Mouse (Mus musculus): ENCODE data around the gene Dcpp2. TPM values are rescaled to one million over a fixed set of nuclear protein-coding genes. Genes with fewer than 3 reads are reported as not detected.
"Not testable (repeated sequence)": the region's sequence is repeated elsewhere in the genome, so short reads cannot be mapped to it uniquely, and the experiment has no call there.

The Dcpp2 gene
- total RNA-seq, 2 experiments from 2014 or later = not detected

GRCm38 (mm10) chr17:23931157-23931556 is 50.5 kb downstream of the Dcpp2 start:
- no peak for DNase-seq

- no peak for DNase-seq
Observed at GRCm38 (mm10) chr17:23941372-23941771, 60.7 kb downstream of the Dcpp2 start, which contains the start of gene Sbp. Sbp (plus strand) TSS chr17:23941672.

- not testable (repeated sequence) for DNase-seq
Observed at GRCm38 (mm10) chr17:23947486-23947885, 66.8 kb downstream of the Dcpp2 start.

- no peak for DNase-seq
Observed at GRCm38 (mm10) chr17:23949068-23949467, 68.4 kb downstream of the Dcpp2 start.

Other genes starting within 250 kb of the Dcpp2 start
- under 1 TPM; 0.54 to 1.00 TPM for gene Mmp25, start 235.6 kb upstream of the Dcpp2 start, total RNA-seq (2021)
- gene Bicdl2, start 220.4 kb upstream of the Dcpp2 start, total RNA-seq (2021) = not detected
- gene Hcfc1r1, start 207.3 kb upstream of the Dcpp2 start, total RNA-seq (2021) = 100 to 1,000 TPM; 136 to 169 TPM
- 10 to 100 TPM; 25.6 to 28.0 TPM for gene Thoc6, start 207.0 kb upstream of the Dcpp2 start, total RNA-seq (2021)
- gene Tnfrsf12a, start 203.4 kb upstream of the Dcpp2 start, total RNA-seq (2021) = 10 to 100 TPM; 40.4 to 80.3 TPM
- gene Cldn6, start 201.6 kb upstream of the Dcpp2 start, total RNA-seq (2021) = under 1 TPM in 1 of 2 experiments, not detected in 1; 0.75 TPM
- not detected for gene Cldn9, start 196.9 kb upstream of the Dcpp2 start, total RNA-seq (2021)
- gene 1520401A03Rik, start 158.1 kb upstream of the Dcpp2 start, total RNA-seq (2021) = 1 to 10 TPM in 1 of 2 experiments, under 1 TPM in 1; 0.67 to 1.1 TPM
- gene Pkmyt1, start 154.5 kb upstream of the Dcpp2 start, total RNA-seq (2021) = 10 to 100 TPM in 1 of 2 experiments, 1 to 10 TPM in 1; 9.1 to 12.8 TPM
- gene Paqr4, start 140.0 kb upstream of the Dcpp2 start, total RNA-seq (2021) = 10 to 100 TPM; 12.6 to 14.9 TPM
- gene Kremen2, start 135.0 kb upstream of the Dcpp2 start, total RNA-seq (2021) = not detected
- 10 to 100 TPM; 43.9 to 49.0 TPM for gene Flywch1, start 109.3 kb upstream of the Dcpp2 start, total RNA-seq (2021)
- 1 to 10 TPM; 8.0 to 9.5 TPM for gene Flywch2, start 94.8 kb upstream of the Dcpp2 start, total RNA-seq (2021)
- gene Srrm2, start 90.3 kb upstream of the Dcpp2 start, total RNA-seq (2021) = 100 to 1,000 TPM; 365 to 601 TPM
- 100 to 1,000 TPM; 333 to 378 TPM for gene Elob, start 51.7 kb upstream of the Dcpp2 start, total RNA-seq (2021)
- not detected for gene Prss33, start 44.8 kb upstream of the Dcpp2 start, total RNA-seq (2021)
- gene Prss32, start 37.0 kb upstream of the Dcpp2 start, total RNA-seq (2021) = not detected
- gene Prss41, start 36.7 kb upstream of the Dcpp2 start, total RNA-seq (2021) = under 1 TPM; 0.21 to 0.58 TPM
- not detected for gene Prss21, start 12.8 kb upstream of the Dcpp2 start, total RNA-seq (2021)
- gene Dcpp1, start within 50 bp of the Dcpp2 start, total RNA-seq (2021) = not detected
- not detected for gene Dcpp3, start 36.6 kb downstream of the Dcpp2 start, total RNA-seq (2021)
- not detected for gene Sbp, start 60.8 kb downstream of the Dcpp2 start, total RNA-seq (2021)
- gene Sbpl, start 74.4 kb downstream of the Dcpp2 start, total RNA-seq (2021) = not detected
- under 1 TPM in 1 of 2 experiments, not detected in 1; 0.24 TPM for gene Prss30, start 99.7 kb downstream of the Dcpp2 start, total RNA-seq (2021)
- gene Prss22, start 117.2 kb downstream of the Dcpp2 start, total RNA-seq (2021) = not detected
- gene Prss27, start 157.3 kb downstream of the Dcpp2 start, total RNA-seq (2021) = under 1 TPM; 0.70 to 0.99 TPM
- 10 to 100 TPM; 19.1 to 23.0 TPM for gene Kctd5, start 192.6 kb downstream of the Dcpp2 start, total RNA-seq (2021)